Mouse (Mus musculus) small intestine, adult 2 months (tissue): ENCODE data around the gene H2-DMa.

Source experiments
- CTCF ChIP-seq: fragments of 200-500 bp; IDR thresholded peaks from 2 replicates; pipeline ENCODE4 v1.5.1; 2012; ENCODE audit warnings: low read depth, mild to moderate bottlenecking, control low read depth, inconsistent platforms, low read length, moderate library complexity, mixed read lengths; ENCODE audit not compliant: insufficient replicate concordance, insufficient read length; ENCODE audit errors: extremely low read depth
- POLR2A ChIP-seq: fragments of 200-500 bp; IDR thresholded peaks from 2 replicates; pipeline ENCODE4 v1.6.1; 2012; ENCODE audit warnings: low read depth, mild to moderate bottlenecking, control low read depth, inconsistent platforms, low read length, moderate library complexity

DNA sequence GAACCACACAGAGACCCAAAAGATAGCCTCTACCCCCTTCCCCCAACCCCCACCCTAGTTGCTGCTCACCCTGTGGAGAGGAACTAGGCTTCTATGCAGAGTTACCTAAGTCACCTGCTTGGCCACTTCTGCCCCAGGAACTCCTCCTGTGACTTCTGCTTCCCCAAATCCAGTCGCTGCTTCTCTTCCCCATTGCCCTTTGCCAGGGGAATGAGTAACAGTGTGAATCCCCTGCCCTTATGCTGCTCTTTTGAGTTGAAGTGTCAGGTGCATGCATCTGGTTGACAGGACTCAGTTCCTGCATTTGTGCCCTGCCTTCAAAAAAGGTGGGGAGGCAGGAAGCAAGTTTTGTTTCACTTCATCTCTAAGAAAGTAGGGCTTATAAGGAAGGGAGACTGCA, 54.7 kb downstream of the H2-DMa start:
- TF ChIP-seq CTCF (no peak), POLR2A (no peak)
